Mouse (Mus musculus) neutrophil, adult 5-6 weeks (primary cell): ENCODE results near the gene Rapgef2. TPM values are rescaled to one million over a fixed set of nuclear protein-coding genes. Genes with fewer than 3 reads are reported as not detected.
"Not testable (repeated sequence)": the region's sequence is repeated elsewhere in the genome, so short reads cannot be mapped to it uniquely, and the experiment has no call there.

Experiments
- ATAC-seq: fragments of 151-379, 151-347 bp; 2 replicates; pipeline ENCODE4 v1.8.0; 2017; ENCODE audit warnings: mild to moderate bottlenecking, moderate TSS enrichment; ENCODE audit not compliant: insufficient number of reproducible peaks, poor library complexity, low FRiP score, severe bottlenecking; ENCODE audit errors: extremely low read depth
- total RNA-seq: library from RNA; stranded (forward); fragments of 200-1000 nt; gene quantifications from 2 replicates; pipeline ENCODE4 v1.2.3, GENCODE M21; 2017

The Rapgef2 gene
- total RNA-seq, 1 experiment from 2014 or later, result 28.7 TPM

DNA sequence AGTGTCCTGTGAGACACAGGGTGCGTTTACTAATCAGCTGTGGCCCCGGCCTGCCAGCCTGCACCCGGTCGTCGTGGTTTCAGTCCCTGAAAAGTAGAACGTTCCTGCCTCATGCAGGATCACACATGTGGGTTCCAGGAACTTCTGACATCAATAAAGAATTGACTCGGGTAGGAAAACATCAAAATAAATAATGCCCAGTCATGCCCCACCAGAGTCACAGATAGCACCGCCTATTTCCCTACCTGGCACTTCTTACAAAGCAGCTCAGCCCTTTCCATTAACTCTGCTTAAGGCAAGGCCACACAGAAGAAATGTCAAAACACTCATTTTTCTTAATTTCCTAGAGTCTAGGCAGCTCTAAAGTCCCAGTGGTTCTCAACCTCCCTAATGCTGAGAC is 44.0 kb downstream of the Rapgef2 start:
- ATAC-seq, result no peak

DNA sequence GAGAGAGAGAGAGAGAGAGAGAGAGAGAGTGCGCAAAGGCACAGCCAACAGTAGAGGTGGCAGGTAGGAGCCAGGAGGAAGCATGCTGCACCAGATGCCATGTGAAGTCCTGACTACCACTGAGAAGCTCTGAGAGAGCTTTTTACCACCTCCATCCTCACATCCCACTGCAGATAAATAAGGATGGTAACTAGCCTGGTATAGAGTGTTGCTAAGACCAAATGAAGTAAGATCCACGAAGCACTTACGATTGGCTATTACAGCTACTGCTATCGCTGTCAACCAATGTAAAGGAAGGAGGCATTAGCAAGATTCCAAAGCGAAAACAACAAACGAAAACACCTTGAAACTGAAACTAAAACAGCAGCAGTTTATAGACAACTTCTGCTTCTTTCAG is 47.3 kb downstream of the Rapgef2 start:
- ATAC-seq, result peak; percentile 51

DNA sequence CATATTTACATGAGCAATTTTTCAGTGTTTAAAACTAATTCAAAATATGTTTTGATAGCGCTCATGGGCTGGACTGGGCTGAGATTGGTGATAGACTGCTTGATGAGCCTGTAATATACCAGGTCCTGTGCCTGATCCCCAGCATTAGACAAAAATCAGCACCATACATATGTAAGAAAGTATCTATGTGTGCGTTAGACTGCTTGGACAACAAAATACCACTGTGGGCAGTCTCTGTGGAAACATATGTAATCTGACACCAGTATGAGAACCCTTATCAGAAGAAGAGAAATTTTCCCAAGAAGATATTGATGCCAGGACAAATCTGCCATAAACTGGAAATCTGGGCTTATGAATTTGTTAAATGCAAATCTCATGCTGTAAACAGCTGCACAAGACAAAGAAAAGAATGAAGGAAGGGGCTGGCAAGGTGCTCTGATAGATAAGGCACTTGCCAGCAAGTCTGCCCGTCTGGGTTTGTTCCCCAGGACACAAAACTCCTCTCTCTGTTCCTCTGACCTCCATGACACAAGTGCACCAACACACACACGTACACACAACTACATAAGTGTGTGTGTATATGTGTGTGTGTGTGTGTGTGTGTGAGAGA is 47.8 kb downstream of the Rapgef2 start:
- ATAC-seq, result no peak

GRCm38 (mm10) chr3:79237619-79238342 is 48.5 kb downstream of the Rapgef2 start:
- peak; percentile 98 for ATAC-seq

GRCm38 (mm10) chr3:79234485-79234884 is 51.8 kb downstream of the Rapgef2 start:
- ATAC-seq, result no peak

- ATAC-seq, result no peak
Observed at GRCm38 (mm10) chr3:79233478-79234415, 52.6 kb downstream of the Rapgef2 start.

GRCm38 (mm10) chr3:79230718-79231117 is 55.6 kb downstream of the Rapgef2 start:
- ATAC-seq, result no peak

- no peak for ATAC-seq
Observed at GRCm38 (mm10) chr3:79229546-79229945, 56.8 kb downstream of the Rapgef2 start.

DNA sequence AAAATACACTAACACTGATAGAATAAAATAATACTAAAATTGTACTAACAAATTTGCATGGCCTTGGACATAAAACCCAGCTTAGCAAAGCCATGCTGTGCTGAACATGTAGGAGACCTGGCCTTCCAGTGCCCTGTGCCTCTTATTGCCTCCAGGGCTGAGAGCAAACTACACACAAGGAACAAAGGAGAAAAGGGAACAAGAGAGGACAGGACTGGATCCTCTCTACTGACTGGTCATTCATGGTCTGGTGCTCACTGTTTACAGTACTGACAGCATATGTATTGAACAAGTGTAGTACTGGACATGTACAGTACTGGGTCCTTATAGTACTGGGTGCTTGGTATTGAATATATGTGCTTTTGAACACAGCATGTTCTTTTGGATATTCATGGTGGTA is 58.0 kb downstream of the Rapgef2 start:
- ATAC-seq, result no peak

DNA sequence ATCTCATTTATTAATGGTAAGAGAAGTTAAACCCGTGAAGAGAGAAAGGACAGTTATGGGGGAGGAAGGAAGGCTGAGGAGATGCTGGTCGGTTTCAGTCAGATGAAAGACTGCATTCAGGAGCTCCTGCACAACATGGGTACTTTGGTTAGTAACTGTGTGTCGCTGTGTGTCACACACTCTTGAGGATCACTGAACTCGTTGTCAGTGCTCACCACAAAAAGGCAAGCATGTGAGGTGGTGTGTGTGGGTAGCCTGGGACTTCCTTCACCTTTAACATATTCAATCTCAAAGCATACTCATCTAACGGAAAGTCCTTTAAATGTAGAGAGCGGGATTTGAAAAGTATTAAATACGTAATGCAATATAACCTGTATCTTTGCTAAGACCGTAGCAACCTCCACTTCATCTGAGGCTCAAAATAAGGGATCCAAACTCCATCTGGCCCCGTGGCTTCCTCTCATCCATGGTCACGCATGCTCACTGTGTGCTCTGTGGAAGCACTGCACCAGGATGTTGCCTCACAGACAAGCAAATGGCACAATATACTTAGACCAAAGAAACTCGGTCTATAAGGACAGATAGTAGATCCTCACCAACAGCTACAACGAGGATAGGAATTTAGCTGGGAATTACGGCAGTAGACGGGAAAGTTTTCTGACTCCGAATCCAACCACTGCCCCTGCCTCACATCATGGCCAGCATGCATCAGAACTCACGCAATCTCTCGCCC is 58.8 kb downstream of the Rapgef2 start:
- ATAC-seq, result peak; percentile 64; the same call in 1 of the 2 replicates

- ATAC-seq, result not testable (repeated sequence)
Observed at GRCm38 (mm10) chr3:79226807-79227206, 59.5 kb downstream of the Rapgef2 start.

DNA sequence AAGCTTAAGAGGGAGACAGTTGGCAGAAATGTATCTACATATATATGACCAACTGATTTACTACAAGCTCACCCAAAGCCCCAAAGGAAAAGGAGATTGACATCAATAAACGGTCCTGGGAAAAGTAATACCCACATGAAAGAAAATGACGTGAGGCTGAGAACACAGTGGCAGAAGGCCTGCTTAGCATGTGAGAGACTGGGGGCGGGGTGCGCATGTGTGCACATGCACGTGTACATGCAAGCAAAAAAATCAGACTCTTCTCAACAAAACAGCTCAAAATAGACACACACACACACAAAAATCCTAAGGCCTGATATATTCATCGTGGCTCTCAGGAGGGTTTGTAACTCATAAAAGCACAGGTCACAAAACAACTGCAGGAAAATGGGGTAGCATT is 60.4 kb downstream of the Rapgef2 start:
- ATAC-seq, result no peak

- no peak for ATAC-seq
Observed at GRCm38 (mm10) chr3:79224352-79224751, 62.0 kb downstream of the Rapgef2 start.

DNA sequence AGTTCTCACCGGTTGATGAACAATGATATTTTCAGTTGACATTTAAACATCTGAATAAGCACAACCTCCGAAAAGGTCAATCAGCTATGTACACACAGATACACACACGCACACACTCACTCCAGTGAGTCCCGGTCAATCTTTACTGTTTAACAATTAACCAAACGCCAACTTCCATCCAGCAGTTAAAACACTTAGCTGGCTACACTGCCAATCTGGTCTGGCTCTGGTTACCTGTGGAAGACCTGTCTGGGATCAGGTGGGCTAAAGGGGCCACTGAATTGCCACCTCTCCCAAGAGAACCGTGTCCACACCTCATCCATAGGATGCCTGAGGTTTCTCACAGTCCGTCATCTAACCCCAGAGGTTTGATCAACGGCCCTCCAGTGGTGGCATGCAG is 63.0 kb downstream of the Rapgef2 start:
- no peak for ATAC-seq

GRCm38 (mm10) chr3:79222192-79222960 is 63.9 kb downstream of the Rapgef2 start:
- ATAC-seq, result no peak

DNA sequence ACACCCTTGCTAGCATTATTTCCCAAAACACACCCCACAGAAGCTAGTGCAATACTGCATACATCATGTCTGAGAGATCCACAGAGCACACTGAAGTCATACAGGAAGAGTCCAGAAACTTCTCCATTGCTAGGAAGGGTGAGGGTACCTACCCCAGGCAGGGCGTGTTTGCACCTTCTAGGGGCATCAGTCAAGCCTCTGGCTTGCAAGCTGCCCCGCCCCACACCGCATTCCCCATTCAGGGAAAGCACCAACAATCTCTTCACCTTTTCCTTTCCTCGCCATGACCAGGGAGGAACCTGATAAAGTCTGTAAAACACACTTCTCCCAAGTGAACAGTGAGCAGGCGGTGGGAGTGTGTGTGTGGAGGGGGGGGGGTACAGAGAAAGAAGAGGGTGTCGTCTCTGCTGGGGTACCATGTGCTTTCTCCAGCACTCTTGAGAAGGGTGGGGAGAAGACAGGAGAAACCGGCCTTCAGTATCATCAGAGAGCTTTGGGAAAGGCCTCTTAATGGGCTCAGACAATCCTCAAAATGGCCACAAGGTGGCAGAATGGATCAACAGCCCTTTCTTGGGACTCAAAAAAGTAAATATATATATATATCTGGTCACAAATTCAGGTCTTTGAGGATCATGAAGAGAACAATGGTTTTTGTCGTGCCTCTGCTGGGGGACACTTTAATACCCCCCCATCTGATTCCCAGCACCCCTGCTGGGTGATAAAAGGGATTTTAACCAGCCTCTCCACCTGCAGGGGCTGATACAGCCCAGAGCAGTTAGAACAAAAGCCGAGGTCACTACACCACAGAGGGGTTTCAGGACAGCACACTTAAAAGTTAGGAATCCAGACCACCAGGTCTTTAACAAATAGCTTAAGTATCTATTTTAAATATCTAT is 64.8 kb downstream of the Rapgef2 start:
- peak; percentile 79 for ATAC-seq

GRCm38 (mm10) chr3:79219144-79219930 is 67.0 kb downstream of the Rapgef2 start:
- ATAC-seq, result no peak
